Mouse (Mus musculus): ENCODE results near the gene Mcu. TPM values are rescaled to one million over a fixed set of nuclear protein-coding genes. Genes with fewer than 3 reads are reported as not detected.

The Mcu gene
- polyA plus RNA-seq, 1 experiment from 2014 or later, result 22.0 TPM

GRCm38 (mm10) chr10:59451839-59452238 is 164.7 kb downstream of the Mcu start:
- Histone ChIP-seq H3K4me1 (replicated peaks) (peaks cover 9% of the 10 kb centered on the region), H3K36me3 (peaks cover 4% of the 10 kb centered on the region; the same call in 1 of the 2 replicates), H3K9me3 (replicated peaks) (no peaks in the 10 kb centered on the region), H3K27me3 (no peaks in the 10 kb centered on the region), H3K4me3 (no peak overlapping the region), H3K27ac (peak overlapping the region; percentile 23; the same call in 1 of the 2 replicates), H3K9ac (no peak overlapping the region), H3K4me2 (no peak overlapping the region)
- 33% methylated on average over 5 of the region's 5 CpGs for WGBS
- ATAC-seq (replicated peaks; ENCODE audit: insufficient number of reproducible peaks, insufficient read depth, low FRiP score, low read depth), result peak; percentile 68; the same call in 1 of the 2 replicates

GRCm38 (mm10) chr10:59447546-59447945 is 168.9 kb downstream of the Mcu start:
- WGBS, result 33% methylated on average over 9 of the region's 9 CpGs
- peak overlapping the region; percentile 72; the same call in 1 of the 2 replicates for H3K27ac ChIP-seq
- peaks cover 36% of the 10 kb centered on the region for H3K4me1 ChIP-seq (replicated peaks)
- H3K9me3 ChIP-seq (replicated peaks), result no peaks in the 10 kb centered on the region
- no peak overlapping the region for H3K4me2 ChIP-seq
- H3K36me3 ChIP-seq, result no peaks in the 10 kb centered on the region; the same call in 1 of the 2 replicates
- ATAC-seq (replicated peaks; ENCODE audit: insufficient number of reproducible peaks, insufficient read depth, low FRiP score, low read depth), result no peak
- H3K4me3 ChIP-seq, result no peak overlapping the region
- no peaks in the 10 kb centered on the region for H3K27me3 ChIP-seq
- no peak overlapping the region for H3K9ac ChIP-seq

DNA sequence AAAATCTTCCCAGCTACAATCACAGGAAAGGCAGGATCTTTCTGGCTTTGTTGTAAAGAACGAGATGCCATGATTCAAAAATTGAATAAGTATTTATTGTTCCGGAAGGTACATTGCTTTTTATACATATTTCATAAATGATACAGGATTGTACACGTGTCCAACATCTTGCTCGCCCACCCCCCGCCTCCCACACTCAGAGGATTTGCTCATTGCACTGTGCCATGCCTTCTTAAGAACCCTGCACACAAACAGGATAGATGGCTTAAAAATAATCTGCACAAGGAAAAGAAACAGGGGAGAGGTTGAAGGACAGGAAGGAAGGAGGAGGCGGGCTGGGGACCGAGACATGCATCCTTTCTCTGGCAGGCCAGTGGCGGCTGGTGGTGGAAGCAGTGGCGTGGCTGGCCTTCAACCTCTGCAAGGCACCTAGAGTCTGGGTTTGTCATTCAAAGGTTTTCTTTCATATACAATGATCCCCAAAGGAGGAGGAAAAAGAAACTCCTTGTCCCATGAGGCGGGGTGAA is 169.5 kb downstream of the Mcu start:
- ATAC-seq (replicated peaks; ENCODE audit: insufficient number of reproducible peaks, insufficient read depth, low FRiP score, low read depth), result no peak
- Histone ChIP-seq H3K4me2 (no peak overlapping the region), H3K4me3 (no peak overlapping the region), H3K36me3 (no peaks in the 10 kb centered on the region; the same call in 1 of the 2 replicates), H3K27ac (peak overlapping the region; percentile 72; the same call in 1 of the 2 replicates), H3K9ac (no peak overlapping the region), H3K4me1 (replicated peaks) (peaks cover 37% of the 10 kb centered on the region), H3K9me3 (replicated peaks) (no peaks in the 10 kb centered on the region), H3K27me3 (no peaks in the 10 kb centered on the region)
- WGBS, result 72% methylated on average over 10 of the region's 10 CpGs

GRCm38 (mm10) chr10:59444635-59445034 is 171.9 kb downstream of the Mcu start:
- Histone ChIP-seq H3K4me1 (replicated peaks) (peaks cover 45% of the 10 kb centered on the region), H3K4me2 (no peak overlapping the region), H3K9me3 (replicated peaks) (no peaks in the 10 kb centered on the region), H3K4me3 (no peak overlapping the region), H3K27me3 (no peaks in the 10 kb centered on the region), H3K36me3 (no peaks in the 10 kb centered on the region; the same call in 1 of the 2 replicates), H3K27ac (no peak overlapping the region), H3K9ac (no peak overlapping the region)
- WGBS, result 44% methylated on average over 8 of the region's 8 CpGs
- ATAC-seq (replicated peaks; ENCODE audit: insufficient number of reproducible peaks, insufficient read depth, low FRiP score, low read depth), result no peak

GRCm38 (mm10) chr10:59444106-59444505 is 172.4 kb downstream of the Mcu start:
- H3K9ac ChIP-seq, result no peak overlapping the region
- peaks cover 50% of the 10 kb centered on the region for H3K4me1 ChIP-seq (replicated peaks)
- H3K27me3 ChIP-seq, result no peaks in the 10 kb centered on the region
- no peak overlapping the region for H3K4me2 ChIP-seq
- H3K36me3 ChIP-seq, result no peaks in the 10 kb centered on the region; the same call in 1 of the 2 replicates
- 74% methylated on average over 3 of the region's 3 CpGs for WGBS
- ATAC-seq (replicated peaks; ENCODE audit: insufficient number of reproducible peaks, insufficient read depth, low FRiP score, low read depth), result no peak
- no peak overlapping the region for H3K4me3 ChIP-seq
- no peak overlapping the region for H3K27ac ChIP-seq
- no peaks in the 10 kb centered on the region for H3K9me3 ChIP-seq (replicated peaks)

GRCm38 (mm10) chr10:59443212-59443611 is 173.3 kb downstream of the Mcu start:
- 7% methylated on average over 7 of the region's 7 CpGs for WGBS
- Histone ChIP-seq H3K27ac (peak overlapping the region; percentile 52), H3K4me3 (no peak overlapping the region), H3K4me2 (peak overlapping the region; percentile 8; the same call in 1 of the 2 replicates), H3K9ac (no peak overlapping the region), H3K36me3 (no peaks in the 10 kb centered on the region), H3K27me3 (no peaks in the 10 kb centered on the region), H3K4me1 (replicated peaks) (peaks cover 51% of the 10 kb centered on the region), H3K9me3 (replicated peaks) (no peaks in the 10 kb centered on the region)
- peak; percentile 65; the same call in 1 of the 2 replicates for ATAC-seq (replicated peaks; ENCODE audit: insufficient number of reproducible peaks, insufficient read depth, low FRiP score, low read depth)

- Histone ChIP-seq H3K4me1 (replicated peaks) (peaks cover 44% of the 10 kb centered on the region), H3K4me2 (no peak within 1 kb of the TSS), H3K9ac (no peak within 1 kb of the TSS), H3K36me3 (no peaks in the 10 kb centered on the region), H3K27ac (peak within 1 kb of the TSS; percentile 52; the same call in 1 of the 2 replicates), H3K27me3 (no peaks in the 10 kb centered on the region; the same call in 1 of the 2 replicates), H3K4me3 (no peak within 1 kb of the TSS), H3K9me3 (replicated peaks) (no peaks in the 10 kb centered on the region)
- WGBS, result 55% methylated on average over 11 of the region's 11 CpGs
- ATAC-seq (replicated peaks; ENCODE audit: insufficient number of reproducible peaks, insufficient read depth, low FRiP score, low read depth), result no peak
Observed at GRCm38 (mm10) chr10:59441735-59442134, 174.8 kb downstream of the Mcu start, which contains the start of gene Oit3. Oit3 (minus strand) TSS chr10:59441778.

GRCm38 (mm10) chr10:59440177-59440576 is 176.3 kb downstream of the Mcu start:
- H3K4me2 ChIP-seq, result no peak overlapping the region
- no peak overlapping the region for H3K9ac ChIP-seq
- H3K27ac ChIP-seq, result peak overlapping the region; percentile 28; the same call in 1 of the 2 replicates
- H3K9me3 ChIP-seq (replicated peaks), result no peaks in the 10 kb centered on the region
- ATAC-seq (replicated peaks; ENCODE audit: insufficient number of reproducible peaks, insufficient read depth, low FRiP score, low read depth), result no peak
- H3K36me3 ChIP-seq, result no peaks in the 10 kb centered on the region
- H3K4me3 ChIP-seq, result no peak overlapping the region
- H3K4me1 ChIP-seq (replicated peaks), result peaks cover 42% of the 10 kb centered on the region
- no peaks in the 10 kb centered on the region; the same call in 1 of the 2 replicates for H3K27me3 ChIP-seq
- WGBS, result 32% methylated on average over 6 of the region's 6 CpGs

GRCm38 (mm10) chr10:59439508-59439931 is 177.0 kb downstream of the Mcu start:
- no peak overlapping the region for H3K9ac ChIP-seq
- no peak overlapping the region for H3K4me3 ChIP-seq
- no peaks in the 10 kb centered on the region for H3K9me3 ChIP-seq (replicated peaks)
- H3K4me2 ChIP-seq, result no peak overlapping the region
- peaks cover 37% of the 10 kb centered on the region for H3K4me1 ChIP-seq (replicated peaks)
- no peak for ATAC-seq (replicated peaks; ENCODE audit: insufficient number of reproducible peaks, insufficient read depth, low FRiP score, low read depth)
- H3K27ac ChIP-seq, result peak overlapping the region; percentile 28
- no peaks in the 10 kb centered on the region; the same call in 1 of the 2 replicates for H3K27me3 ChIP-seq
- 23% methylated on average over 5 of the region's 5 CpGs for WGBS
- H3K36me3 ChIP-seq, result no peaks in the 10 kb centered on the region

DNA sequence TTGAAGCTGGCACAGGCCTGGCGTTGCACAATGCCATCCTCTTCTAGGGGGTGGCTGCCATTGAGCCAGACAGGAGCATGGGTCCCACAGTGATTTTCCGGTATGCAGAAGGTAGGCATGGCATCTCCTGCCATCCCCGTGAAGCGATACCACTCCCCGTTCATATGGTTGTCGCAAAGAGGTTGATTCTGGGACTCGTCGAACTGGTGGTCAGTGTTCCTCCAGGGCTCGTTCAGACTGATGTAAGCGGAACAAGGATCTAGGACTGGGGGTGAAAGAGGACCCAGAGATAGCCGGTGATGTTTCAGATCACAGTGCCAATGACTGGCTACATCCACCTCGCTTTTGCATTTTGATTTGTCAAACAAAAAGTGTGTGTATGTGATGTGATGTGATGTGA is 177.8 kb downstream of the Mcu start:
- H3K4me2 ChIP-seq, result no peak overlapping the region
- H3K4me3 ChIP-seq, result no peak overlapping the region
- H3K9me3 ChIP-seq (replicated peaks), result no peaks in the 10 kb centered on the region
- H3K27me3 ChIP-seq, result no peaks in the 10 kb centered on the region; the same call in 1 of the 2 replicates
- no peak overlapping the region for H3K9ac ChIP-seq
- no peak overlapping the region for H3K27ac ChIP-seq
- 93% methylated on average over 12 of the region's 12 CpGs for WGBS
- H3K4me1 ChIP-seq (replicated peaks), result peaks cover 28% of the 10 kb centered on the region
- no peaks in the 10 kb centered on the region for H3K36me3 ChIP-seq
- ATAC-seq (replicated peaks; ENCODE audit: insufficient number of reproducible peaks, insufficient read depth, low FRiP score, low read depth), result no peak

DNA sequence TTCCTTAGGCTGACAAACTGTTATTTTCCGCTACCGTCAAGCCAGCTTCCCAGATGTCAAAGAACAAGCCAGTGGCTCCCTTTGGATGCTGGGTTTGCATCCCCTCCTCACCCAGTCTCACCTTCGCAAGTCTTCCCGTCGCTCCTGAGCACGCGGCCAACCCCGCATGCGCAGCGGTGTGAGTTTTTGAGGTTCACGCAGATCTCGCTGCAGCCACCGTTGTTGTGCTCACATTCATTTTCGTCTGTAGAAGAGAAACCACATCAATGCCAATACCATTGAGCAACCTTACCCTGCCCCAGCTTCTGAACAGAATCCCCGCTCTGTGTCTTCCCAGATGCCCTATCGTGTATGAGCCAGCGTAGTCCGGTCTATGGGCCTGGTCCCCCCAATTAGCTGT is 180.7 kb downstream of the Mcu start:
- H3K4me3 ChIP-seq, result no peak overlapping the region
- H3K9me3 ChIP-seq (replicated peaks), result no peaks in the 10 kb centered on the region
- no peaks in the 10 kb centered on the region; the same call in 1 of the 2 replicates for H3K27me3 ChIP-seq
- ATAC-seq (replicated peaks; ENCODE audit: insufficient number of reproducible peaks, insufficient read depth, low FRiP score, low read depth), result no peak
- WGBS, result 93% methylated on average over 18 of the region's 18 CpGs
- no peaks in the 10 kb centered on the region for H3K36me3 ChIP-seq
- H3K9ac ChIP-seq, result no peak overlapping the region
- peaks cover 20% of the 10 kb centered on the region for H3K4me1 ChIP-seq (replicated peaks)
- no peak overlapping the region for H3K27ac ChIP-seq
- H3K4me2 ChIP-seq, result no peak overlapping the region
